Mouse (Mus musculus): ENCODE measurements around the gene Ascl1. TPM values are rescaled to one million over a fixed set of nuclear protein-coding genes. Genes with fewer than 3 reads are reported as not detected.

Ascl1 gene
- polyA plus RNA-seq (2014; fragmentation: Nextera tagmentation; extraction: Ambion mirVana) = 60.6 and 69.9 TPM in 2 replicates

- Histone ChIP-seq H3K4me3 (ENCODE audit: low read depth, low read length) (peak within 1 kb of the TSS; percentile 64), H3K4me1 (replicated peaks; ENCODE audit: control insufficient read depth, insufficient read depth, low read length) (peaks cover 16% of the 10 kb centered on the region), H3K36me3 (ENCODE audit: control insufficient read depth, insufficient read depth, low read length) (no peaks in the 10 kb centered on the region), H3K9me3 (ENCODE audit: control insufficient read depth, low read length) (peaks cover 3% of the 10 kb centered on the region; the same call in 1 of the 2 replicates), H3K4me2 (ENCODE audit: low read depth, low read length, severe bottlenecking) (peak within 1 kb of the TSS; percentile 84), H3K27me3 (ENCODE audit: control insufficient read depth, insufficient read depth, low read length) (peaks cover 18% of the 10 kb centered on the region; the same call in 1 of the 2 replicates), H3K27ac (ENCODE audit: low read depth, low read length) (peak within 1 kb of the TSS; percentile 91), H3K9ac (ENCODE audit: low read length) (peak within 1 kb of the TSS; percentile 87)
- ATAC-seq (replicated peaks; ENCODE audit: low FRiP score) (peak; percentile 55), DNase-seq (ENCODE audit: low spot score) (peak; percentile 92)
- WGBS = under 1% methylated on average over 31 of the region's 34 CpGs
Measured at GRCm38 (mm10) chr10:87493576-87493975, at the start of gene Ascl1. Gene Ascl1, minus strand, starts transcription at chr10:87493660.

- no peak overlapping the region for H3K9ac ChIP-seq (ENCODE audit: low read length)
- WGBS = 88% methylated on average over 1 of the region's 1 CpGs
- H3K36me3 ChIP-seq (ENCODE audit: control insufficient read depth, insufficient read depth, low read length) = no peaks in the 10 kb centered on the region
- ATAC-seq (replicated peaks; ENCODE audit: low FRiP score) = no peak
- no peaks in the 10 kb centered on the region for H3K9me3 ChIP-seq (ENCODE audit: control insufficient read depth, low read length)
- H3K4me2 ChIP-seq (ENCODE audit: low read depth, low read length, severe bottlenecking) = no peak overlapping the region
- H3K4me1 ChIP-seq (replicated peaks; ENCODE audit: control insufficient read depth, insufficient read depth, low read length) = no peaks in the 10 kb centered on the region
- H3K27ac ChIP-seq (ENCODE audit: low read depth, low read length) = no peak overlapping the region
- 0 out of 2 replicates have a peak, but pooled peaks cover 4% of the 10 kb centered on the region for H3K27me3 ChIP-seq (ENCODE audit: control insufficient read depth, insufficient read depth, low read length)
- H3K4me3 ChIP-seq (ENCODE audit: low read depth, low read length) = no peak overlapping the region
- no peak for DNase-seq (ENCODE audit: low spot score)
Measured at GRCm38 (mm10) chr10:87534172-87534571, 40.7 kb upstream of the Ascl1 start.

GRCm38 (mm10) chr10:87521646-87522045, 28.2 kb upstream of the Ascl1 start, which contains the start of gene Pah:
Gene Pah, plus strand, starts transcription at chr10:87521795.
- ATAC-seq (replicated peaks; ENCODE audit: low FRiP score) (no peak), DNase-seq (ENCODE audit: low spot score) (no peak)
- Histone ChIP-seq H3K9ac (ENCODE audit: low read length) (no peak within 1 kb of the TSS), H3K27ac (ENCODE audit: low read depth, low read length) (no peak within 1 kb of the TSS), H3K4me2 (ENCODE audit: low read depth, low read length, severe bottlenecking) (no peak within 1 kb of the TSS), H3K4me1 (replicated peaks; ENCODE audit: control insufficient read depth, insufficient read depth, low read length) (no peaks in the 10 kb centered on the region), H3K36me3 (ENCODE audit: control insufficient read depth, insufficient read depth, low read length) (no peaks in the 10 kb centered on the region), H3K4me3 (ENCODE audit: low read depth, low read length) (no peak within 1 kb of the TSS), H3K27me3 (ENCODE audit: control insufficient read depth, insufficient read depth, low read length) (no peaks in the 10 kb centered on the region), H3K9me3 (ENCODE audit: control insufficient read depth, low read length) (no peaks in the 10 kb centered on the region)
- 90% methylated on average over 5 of the region's 5 CpGs for WGBS

- H3K4me1 ChIP-seq (replicated peaks; ENCODE audit: control insufficient read depth, insufficient read depth, low read length) = no peaks in the 10 kb centered on the region
- H3K4me3 ChIP-seq (ENCODE audit: low read depth, low read length) = no peak overlapping the region
- no peak for ATAC-seq (replicated peaks; ENCODE audit: low FRiP score)
- DNase-seq (ENCODE audit: low spot score) = no peak
- no peaks in the 10 kb centered on the region for H3K9me3 ChIP-seq (ENCODE audit: control insufficient read depth, low read length)
- no peaks in the 10 kb centered on the region for H3K27me3 ChIP-seq (ENCODE audit: control insufficient read depth, insufficient read depth, low read length)
- no peak overlapping the region for H3K4me2 ChIP-seq (ENCODE audit: low read depth, low read length, severe bottlenecking)
- H3K36me3 ChIP-seq (ENCODE audit: control insufficient read depth, insufficient read depth, low read length) = no peaks in the 10 kb centered on the region
- H3K27ac ChIP-seq (ENCODE audit: low read depth, low read length) = no peak overlapping the region
- WGBS = 86% methylated on average over 4 of the region's 4 CpGs
- H3K9ac ChIP-seq (ENCODE audit: low read length) = no peak overlapping the region
Measured at GRCm38 (mm10) chr10:87520401-87521116, 27.1 kb upstream of the Ascl1 start.

- H3K27ac ChIP-seq (ENCODE audit: low read depth, low read length) = no peak overlapping the region
- H3K9ac ChIP-seq (ENCODE audit: low read length) = no peak overlapping the region
- ATAC-seq (replicated peaks; ENCODE audit: low FRiP score) = no peak
- no peak for DNase-seq (ENCODE audit: low spot score)
- H3K4me2 ChIP-seq (ENCODE audit: low read depth, low read length, severe bottlenecking) = no peak overlapping the region
- no peak overlapping the region for H3K4me3 ChIP-seq (ENCODE audit: low read depth, low read length)
- no peaks in the 10 kb centered on the region for H3K9me3 ChIP-seq (ENCODE audit: control insufficient read depth, low read length)
- H3K4me1 ChIP-seq (replicated peaks; ENCODE audit: control insufficient read depth, insufficient read depth, low read length) = no peaks in the 10 kb centered on the region
- H3K27me3 ChIP-seq (ENCODE audit: control insufficient read depth, insufficient read depth, low read length) = no peaks in the 10 kb centered on the region
- no peaks in the 10 kb centered on the region for H3K36me3 ChIP-seq (ENCODE audit: control insufficient read depth, insufficient read depth, low read length)
- WGBS = 85% methylated on average over 2 of the region's 2 CpGs
Measured at GRCm38 (mm10) chr10:87518585-87518984, 25.1 kb upstream of the Ascl1 start.

GRCm38 (mm10) chr10:87513052-87513451, 19.6 kb upstream of the Ascl1 start:
- ATAC-seq (replicated peaks; ENCODE audit: low FRiP score) (0 out of 2 replicates have a peak, but pooled peaks have one; percentile 18), DNase-seq (ENCODE audit: low spot score) (no peak)
- no peaks in the 10 kb centered on the region for H3K27me3 ChIP-seq (ENCODE audit: control insufficient read depth, insufficient read depth, low read length)
- H3K27ac ChIP-seq (ENCODE audit: low read depth, low read length) = no peak overlapping the region
- H3K4me3 ChIP-seq (ENCODE audit: low read depth, low read length) = no peak overlapping the region
- H3K9me3 ChIP-seq (ENCODE audit: control insufficient read depth, low read length) = no peaks in the 10 kb centered on the region
- no peak overlapping the region for H3K4me2 ChIP-seq (ENCODE audit: low read depth, low read length, severe bottlenecking)
- no peak overlapping the region for H3K9ac ChIP-seq (ENCODE audit: low read length)
- no peaks in the 10 kb centered on the region for H3K36me3 ChIP-seq (ENCODE audit: control insufficient read depth, insufficient read depth, low read length)
- no peaks in the 10 kb centered on the region for H3K4me1 ChIP-seq (replicated peaks; ENCODE audit: control insufficient read depth, insufficient read depth, low read length)

- WGBS = 93% methylated on average over 4 of the region's 4 CpGs
- no peaks in the 10 kb centered on the region for H3K9me3 ChIP-seq (ENCODE audit: control insufficient read depth, low read length)
- no peak overlapping the region for H3K4me2 ChIP-seq (ENCODE audit: low read depth, low read length, severe bottlenecking)
- ATAC-seq (replicated peaks; ENCODE audit: low FRiP score) (no peak), DNase-seq (ENCODE audit: low spot score) (no peak)
- H3K36me3 ChIP-seq (ENCODE audit: control insufficient read depth, insufficient read depth, low read length) = no peaks in the 10 kb centered on the region
- no peak overlapping the region for H3K4me3 ChIP-seq (ENCODE audit: low read depth, low read length)
- H3K27me3 ChIP-seq (ENCODE audit: control insufficient read depth, insufficient read depth, low read length) = peaks cover 5% of the 10 kb centered on the region
- peaks cover 3% of the 10 kb centered on the region; the same call in 1 of the 2 replicates for H3K4me1 ChIP-seq (replicated peaks; ENCODE audit: control insufficient read depth, insufficient read depth, low read length)
- no peak overlapping the region for H3K27ac ChIP-seq (ENCODE audit: low read depth, low read length)
- H3K9ac ChIP-seq (ENCODE audit: low read length) = no peak overlapping the region
Measured at GRCm38 (mm10) chr10:87508581-87508980, 15.1 kb upstream of the Ascl1 start.

GRCm38 (mm10) chr10:87503946-87504345, 10.5 kb upstream of the Ascl1 start:
- Histone ChIP-seq H3K4me3 (ENCODE audit: low read depth, low read length) (no peak overlapping the region), H3K27ac (ENCODE audit: low read depth, low read length) (no peak overlapping the region), H3K9ac (ENCODE audit: low read length) (no peak overlapping the region), H3K27me3 (ENCODE audit: control insufficient read depth, insufficient read depth, low read length) (peaks cover 18% of the 10 kb centered on the region), H3K4me2 (ENCODE audit: low read depth, low read length, severe bottlenecking) (no peak overlapping the region), H3K9me3 (ENCODE audit: control insufficient read depth, low read length) (no peaks in the 10 kb centered on the region), H3K36me3 (ENCODE audit: control insufficient read depth, insufficient read depth, low read length) (no peaks in the 10 kb centered on the region), H3K4me1 (replicated peaks; ENCODE audit: control insufficient read depth, insufficient read depth, low read length) (peaks cover 27% of the 10 kb centered on the region)
- ATAC-seq (replicated peaks; ENCODE audit: low FRiP score) (no peak), DNase-seq (ENCODE audit: low spot score) (peak; percentile 72)
- whole genome bisulfite sequencing = 1% methylated on average over 10 of the region's 10 CpGs
